Mouse (Mus musculus) Patski (cell line): ENCODE results near the gene Arhgap24. TPM values are rescaled to one million over a fixed set of nuclear protein-coding genes. Genes with fewer than 3 reads are reported as not detected.

ENCODE experiments used
- ATAC-seq: fragments of 100-300 bp; one replicate; pipeline ENCODE4 v1.8.0; 2021
- CTCF ChIA-PET: fragments of 350-600 bp; sonication (Branson Sonifier 250); formaldehyde crosslinking; loops from one replicate; lab custom pipeline; 2022; ENCODE audit warnings: inconsistent platforms; lab: Charles Lee
- POLR2A ChIA-PET: fragments of 350-600 bp; sonication (Branson Sonifier 250); formaldehyde crosslinking; loops from one replicate; lab custom pipeline; 2022; ENCODE audit warnings: antibody characterized with exemption, inconsistent platforms; lab: Charles Lee
- DNase-seq: peaks from one replicate; pipeline ENCODE4 v3.0.0-alpha.2; 2011; ENCODE audit warnings: low read depth, low spot score
- H3K27me3 ChIP-seq: fragments of 371-371 bp; one replicate; pipeline ENCODE4 v1.5.1; 2021
- CTCF ChIP-seq: fragments of 100-300 bp; IDR thresholded peaks from one replicate; pipeline ENCODE4 v1.5.1; 2021
- in situ Hi-C: fragments of 300-500 bp; cut with MboI; formaldehyde crosslinking; loops from 3 replicates; pipeline ENCODE4 v1.11.1; 2018; ENCODE audit warnings: low pct_unique_long_range_greater_than_20kb, mixed read lengths
- polyA plus RNA-seq: library from polyadenylated mRNA; unstranded; gene quantifications from one replicate; pipeline ENCODE4 v1.2.3, GENCODE M21; 2021

The Arhgap24 gene
- polyA plus RNA-seq, 1 experiment from 2014 or later: 37.6 TPM

DNA sequence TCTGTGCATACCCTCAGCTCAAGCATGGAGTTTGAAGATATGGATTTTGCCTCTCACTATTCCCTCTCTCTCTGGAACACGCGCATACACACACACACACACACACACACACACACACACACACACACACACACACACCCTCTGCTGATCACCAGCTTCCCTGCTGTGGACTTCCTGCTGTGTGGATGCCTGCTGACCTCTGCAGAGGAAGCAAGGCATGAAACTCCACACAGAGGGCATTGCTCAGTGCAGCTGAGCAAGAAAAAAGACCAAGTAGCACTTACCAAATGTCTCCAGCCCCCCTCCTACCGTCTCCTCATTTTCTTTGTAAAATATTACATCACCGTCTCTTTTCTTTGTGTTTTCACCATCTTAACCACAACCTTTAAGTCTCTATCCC is 310.1 kb downstream of the Arhgap24 start:
- in situ Hi-C loops: no loop called here
- TF ChIP-seq CTCF: no peak
- ChIA-PET POLR2A (interaction anchor here (1.1 to 1.6 kb wide), 3 partner anchors 9 to 46 kb away, joined by 3 to 5 read pairs (median 3); no protein-coding TSS in a partner anchor), CTCF (interaction anchor here (0.8 to 3.7 kb wide), 11 partner anchors 12 to 88 kb away, joined by 3 to 16 read pairs (median 4); no protein-coding TSS in a partner anchor)
- ATAC-seq (no peak), DNase-seq (no peak)
- H3K27me3 ChIP-seq: no peaks in the 10 kb centered on the region

DNA sequence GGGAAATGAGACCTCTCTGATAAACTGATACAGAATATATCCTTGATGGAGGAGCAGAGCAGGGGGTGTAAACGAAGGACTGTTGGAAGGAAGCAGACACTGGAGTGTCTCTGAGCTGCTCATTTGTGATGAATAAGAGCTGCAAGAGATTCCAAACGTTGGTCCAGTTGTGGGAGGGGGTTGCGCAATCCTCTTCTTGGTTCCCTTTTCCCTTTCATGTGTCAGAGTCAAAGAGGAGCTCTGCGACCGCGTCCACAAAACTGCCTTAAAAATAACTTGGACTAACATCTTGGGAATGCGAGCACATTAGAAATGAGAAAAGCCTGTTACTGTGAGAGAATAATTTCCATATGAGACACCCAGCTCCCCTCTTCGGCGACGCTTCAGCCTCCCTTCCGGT is 312.3 kb downstream of the Arhgap24 start:
- CTCF ChIA-PET: interaction anchor here (0.6 to 1.7 kb wide), 2 partner anchors 20 to 23 kb away, joined by 3 read pairs; no protein-coding TSS in a partner anchor

DNA sequence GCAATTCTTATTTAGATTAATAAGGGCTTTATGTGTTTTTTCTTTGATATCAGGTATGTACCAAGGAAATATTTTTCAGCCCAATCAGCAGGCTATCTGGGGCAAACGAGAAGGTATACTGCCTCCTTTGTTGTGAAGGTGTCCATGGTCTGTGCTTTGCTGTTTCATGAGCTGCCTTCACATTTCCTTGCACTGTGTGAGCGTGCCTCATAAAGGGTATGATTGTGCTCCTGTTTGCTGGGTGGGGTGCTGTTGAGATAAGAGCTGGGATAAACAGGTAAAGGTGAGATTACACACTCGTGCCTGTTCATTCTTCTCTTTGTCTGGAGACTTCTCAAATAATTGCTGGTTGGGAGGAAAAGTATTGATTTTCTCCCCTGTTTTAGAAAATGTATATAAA is 320.3 kb downstream of the Arhgap24 start:
- TF ChIP-seq CTCF: no peak
- H3K27me3 ChIP-seq: no peaks in the 10 kb centered on the region
- CTCF ChIA-PET: interaction anchor here (1.3 kb wide), 2 partner anchors 23 to 73 kb away, joined by 3 read pairs; no protein-coding TSS in a partner anchor
- ATAC-seq: no peak
- POLR2A ChIA-PET: no interaction called here
- in situ Hi-C loops: no loop called here
- no peak for DNase-seq

More for the DNA sequence above, 312.3 kb downstream of the Arhgap24 start:
- DNase-seq (no peak), ATAC-seq (no peak)
- in situ Hi-C loops: no loop called here
- no peaks in the 10 kb centered on the region for H3K27me3 ChIP-seq
- no peak for TF ChIP-seq CTCF
- POLR2A ChIA-PET: no interaction called here

DNA sequence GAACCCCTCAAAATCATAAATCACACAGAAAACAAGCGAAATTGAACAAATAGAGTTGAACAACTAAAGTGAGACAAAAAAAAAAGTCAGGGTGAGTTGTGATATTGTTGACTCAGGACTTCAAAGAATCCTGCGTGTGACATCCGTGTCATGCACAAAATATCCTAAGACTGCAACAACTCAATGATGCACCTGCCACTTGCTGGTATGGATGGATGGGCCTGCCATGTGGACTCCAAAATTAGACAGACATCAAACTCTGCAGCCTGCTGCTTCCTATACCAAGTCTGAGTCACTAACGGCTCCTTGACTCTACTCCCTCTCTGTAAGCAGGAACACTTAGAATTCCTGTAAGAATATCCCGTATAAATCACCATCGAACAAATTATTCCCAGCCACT is 321.6 kb downstream of the Arhgap24 start:
- ChIA-PET POLR2A (no interaction called here), CTCF (interaction anchor here (0.7 to 1.4 kb wide), 3 partner anchors 11 to 21 kb away, joined by 3 to 6 read pairs (median 3); no protein-coding TSS in a partner anchor)
- DNase-seq: no peak
- no peaks in the 10 kb centered on the region for H3K27me3 ChIP-seq
- in situ Hi-C loops: no loop called here
- no peak for ATAC-seq
- TF ChIP-seq CTCF: no peak

- H3K27me3 ChIP-seq: no peaks in the 10 kb centered on the region
- no peak for TF ChIP-seq CTCF
- ChIA-PET POLR2A (no interaction called here), CTCF (interaction anchor here (1.4 kb wide), 1 partner anchor 12 kb away, joined by 6 read pairs; no protein-coding TSS in a partner anchor)
- no peak for DNase-seq
- in situ Hi-C loops: no loop called here
- no peak for ATAC-seq
Observed at GRCm38 (mm10) chr5:102803675-102804074, 322.5 kb downstream of the Arhgap24 start.

- no peak for ATAC-seq
- no peak for TF ChIP-seq CTCF
- in situ Hi-C loops: no loop called here
- POLR2A ChIA-PET: no interaction called here
- no peak for DNase-seq
- CTCF ChIA-PET: interaction anchor here (0.9 kb wide), 1 partner anchor 39 kb away, joined by 3 read pairs; no protein-coding TSS in a partner anchor
- H3K27me3 ChIP-seq: no peaks in the 10 kb centered on the region
Observed at GRCm38 (mm10) chr5:102807518-102807917, 326.3 kb downstream of the Arhgap24 start.

DNA sequence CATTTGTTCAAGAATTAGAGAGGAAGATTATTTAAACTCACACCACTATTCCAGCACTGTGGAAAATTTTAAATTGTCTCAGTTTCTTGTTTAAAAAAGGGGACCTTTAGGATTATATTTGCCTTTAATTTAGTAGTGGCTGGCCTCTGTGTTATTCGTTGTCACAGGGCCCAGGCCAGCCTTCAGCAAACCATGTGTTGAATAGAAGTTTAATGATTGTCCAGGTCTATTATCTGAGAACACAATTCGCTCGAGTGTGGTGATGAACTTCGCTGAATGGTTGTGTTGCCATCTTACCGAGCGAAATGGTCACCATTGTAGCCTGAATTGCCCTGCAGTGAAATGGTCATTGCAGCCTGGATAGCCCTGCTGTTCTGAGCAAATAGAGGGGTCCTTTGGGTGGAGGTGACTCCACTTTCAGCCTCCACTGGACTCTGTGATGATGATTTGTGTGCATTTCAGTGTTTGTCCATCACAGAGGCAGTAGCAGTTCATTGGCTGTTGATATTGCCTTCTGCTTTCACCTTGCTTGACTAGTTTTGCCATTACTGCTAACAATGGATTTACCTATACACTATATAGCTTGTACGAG is 329.3 kb downstream of the Arhgap24 start:
- ATAC-seq (no peak), DNase-seq (no peak)
- in situ Hi-C loops: no loop called here
- POLR2A ChIA-PET: interaction anchor here (0.6 kb wide), 1 partner anchor 295 kb away, joined by 8 read pairs; no protein-coding TSS in a partner anchor
- no peak for TF ChIP-seq CTCF
- H3K27me3 ChIP-seq: no peaks in the 10 kb centered on the region
- CTCF ChIA-PET: no interaction called here

DNA sequence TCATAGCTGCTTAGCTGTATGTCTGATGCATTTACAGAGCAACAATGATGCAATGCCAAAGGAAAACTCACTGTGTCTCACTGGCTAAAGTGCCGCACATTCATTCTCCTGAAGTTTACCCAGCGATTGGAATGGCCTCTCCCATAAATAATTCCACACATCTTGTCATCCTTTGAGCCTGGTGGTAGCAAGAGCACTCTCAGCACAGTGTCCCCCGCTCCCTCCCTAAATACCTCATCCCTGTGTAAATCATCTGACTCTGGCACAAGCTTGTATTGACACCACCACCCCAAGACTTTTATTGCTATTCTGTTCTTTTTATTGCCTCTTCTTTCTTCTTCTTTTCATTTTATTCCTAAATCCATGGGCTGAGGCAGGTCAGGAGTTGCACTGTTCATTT is 332.1 kb downstream of the Arhgap24 start:
- ATAC-seq: no peak
- in situ Hi-C loops: no loop called here

DNA sequence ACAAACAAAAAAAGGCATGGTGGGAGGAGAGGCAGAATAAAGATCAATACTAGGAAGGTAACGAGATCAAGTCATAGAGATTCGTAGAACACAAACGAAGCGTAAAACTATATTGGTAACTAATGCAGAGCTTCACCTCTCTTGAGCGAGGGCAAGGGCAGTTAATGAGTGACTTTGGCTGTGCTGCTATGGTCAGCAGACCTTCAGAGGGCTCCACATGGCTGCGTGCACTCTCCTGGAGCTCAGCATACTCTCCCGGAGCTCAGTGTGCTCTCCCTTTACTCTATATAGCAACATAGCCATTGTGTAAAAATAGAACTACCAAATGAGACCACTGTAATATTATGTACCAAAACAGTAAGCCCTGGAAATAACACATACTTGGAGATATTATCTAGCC is 336.4 kb downstream of the Arhgap24 start:
- ChIA-PET POLR2A (interaction anchor here (0.6 to 1.5 kb wide), 3 partner anchors 9 to 29 kb away, joined by 3 to 6 read pairs (median 3); no protein-coding TSS in a partner anchor), CTCF (interaction anchor here (0.8 to 1.9 kb wide), 11 partner anchors 9 to 57 kb away, joined by 3 to 9 read pairs (median 4); no protein-coding TSS in a partner anchor)
- H3K27me3 ChIP-seq: no peaks in the 10 kb centered on the region
- no peak for TF ChIP-seq CTCF
- DNase-seq (peak; percentile 50), ATAC-seq (peak; percentile 98)
- in situ Hi-C loops: no loop called here

More for the DNA sequence above, 332.1 kb downstream of the Arhgap24 start:
- CTCF ChIA-PET: interaction anchor here (1.0 to 1.6 kb wide), 2 partner anchors 21 to 61 kb away, joined by 3 to 5 read pairs; no protein-coding TSS in a partner anchor
- no peak for TF ChIP-seq CTCF
- DNase-seq: no peak
- POLR2A ChIA-PET: no interaction called here
- H3K27me3 ChIP-seq: no peaks in the 10 kb centered on the region

GRCm38 (mm10) chr5:102825538-102825937 is 344.3 kb downstream of the Arhgap24 start:
- no peak for ATAC-seq
- CTCF ChIA-PET: interaction anchor here (0.6 kb wide), 1 partner anchor 13 kb away, joined by 3 read pairs; no protein-coding TSS in a partner anchor
- POLR2A ChIA-PET: interaction anchor here (0.8 kb wide), 1 partner anchor 9 kb away, joined by 3 read pairs; no protein-coding TSS in a partner anchor
- in situ Hi-C loops: no loop called here
- no peak for TF ChIP-seq CTCF
- no peak for DNase-seq
- H3K27me3 ChIP-seq: no peaks in the 10 kb centered on the region

GRCm38 (mm10) chr5:102839071-102839470 is 357.9 kb downstream of the Arhgap24 start:
- in situ Hi-C loops: no loop called here
- ChIA-PET CTCF (no interaction called here), POLR2A (no interaction called here)
- TF ChIP-seq CTCF: no peak
- DNase-seq (no peak), ATAC-seq (no peak)
- no peaks in the 10 kb centered on the region for H3K27me3 ChIP-seq
